Mouse (Mus musculus) MEL (cell line): ENCODE data around the gene Gm10428.

ENCODE experiments used
- CTCF ChIP-seq, 3 experiments: IDR thresholded peaks in 2 of 3; conservative IDR thresholded peaks in 1 of 3; 2 replicates each; pipeline ENCODE4 v1.5.1; 2011 to 2012; ENCODE audit warnings: low read length in 3 of 3, low read depth in 2 of 3, mild to moderate bottlenecking in 2 of 3, improper control_type of control experiment in 1 of 3, inconsistent platforms in 1 of 3, mixed read lengths in 1 of 3, moderate library complexity in 1 of 3; ENCODE audit not compliant: control insufficient read depth in 1 of 3, insufficient read depth in 1 of 3, poor library complexity in 1 of 3, severe bottlenecking in 1 of 3
- EP300 ChIP-seq, 2 experiments: IDR thresholded peaks; 2 replicates each; pipeline ENCODE4 v1.6.1; 2011; ENCODE audit warnings: improper control_type of control experiment in 2 of 2, low read length in 2 of 2, low read depth in 1 of 2, mild to moderate bottlenecking in 1 of 2
- HCFC1 ChIP-seq: IDR thresholded peaks from 2 replicates; pipeline ENCODE4 v1.6.1; 2012; ENCODE audit warnings: low read depth, mild to moderate bottlenecking, inconsistent platforms, low read length, improper control_type of control experiment, moderate library complexity

GRCm38 (mm10) chr11:62752780-62753179 lies at the start of gene Gm10428:
- TF ChIP-seq HCFC1 (no peak), CTCF (IDR thresholded peaks at IDR 0.05 in 2 of 3, conservative IDR thresholded peaks at IDR 0.05 in 1 of 3; ENCODE audit: control insufficient read depth in 1 of 3, insufficient read depth in 1 of 3, low read depth in 2 of 3, low read length in 3 of 3, poor library complexity in 1 of 3, severe bottlenecking in 1 of 3) (no peak), EP300 (IDR thresholded peaks at IDR 0.05; ENCODE audit: low read depth in 1 of 2, low read length in 2 of 2) (no peak)
